Mouse (Mus musculus): Measurements from ENCODE around the gene Sept9. TPM values are rescaled to one million over a fixed set of nuclear protein-coding genes. Genes with fewer than 3 reads are reported as not detected.

The Sept9 gene
- 348 TPM for polyA plus RNA-seq (2017; shearing (Covaris generic))

GRCm38 (mm10) chr11:117199282-117200175 lies at the start of gene Sept9:
Gene Sept9, plus strand, starts transcription at chr11:117199661.

Other genes with a start within 250 kb of the Sept9 start
- 57.8 TPM for gene Sec14l1, start 84.5 kb upstream of the Sept9 start, polyA plus RNA-seq (2017; shearing (Covaris generic))